Mouse (Mus musculus) ovary, postnatal 36 days (tissue): ENCODE data around the gene Dhx30.
"Not testable (repeated sequence)": the region's sequence is repeated elsewhere in the genome, so short reads cannot be mapped to it uniquely, and the experiment has no call there.

Experiments
- DNase-seq: peaks from one replicate; pipeline ENCODE4 v3.0.0; 2022; ENCODE audit warnings: low spot score, mixed read lengths

Dhx30 gene

GRCm38 (mm10) chr9:110117779-110118139 lies at the start of gene Dhx30:
Dhx30 (minus strand) TSS chr9:110117830.
- no peak for DNase-seq

GRCm38 (mm10) chr9:110163071-110163470 lies 45.4 kb upstream of the Dhx30 start:
- no peak for DNase-seq

GRCm38 (mm10) chr9:110162441-110162840 lies 44.8 kb upstream of the Dhx30 start:
- DNase-seq: no peak

- DNase-seq: not testable (repeated sequence)
Measured at GRCm38 (mm10) chr9:110160486-110160885, 42.9 kb upstream of the Dhx30 start.

- DNase-seq: peak; percentile 14
Measured at GRCm38 (mm10) chr9:110159036-110159435, 41.4 kb upstream of the Dhx30 start.

- no peak for DNase-seq
Measured at GRCm38 (mm10) chr9:110148598-110148997, 31.0 kb upstream of the Dhx30 start.

- DNase-seq: no peak
Measured at GRCm38 (mm10) chr9:110142097-110142496, 24.5 kb upstream of the Dhx30 start.

GRCm38 (mm10) chr9:110139119-110139518 lies 21.5 kb upstream of the Dhx30 start:
- no peak for DNase-seq

GRCm38 (mm10) chr9:110134176-110134575 lies 16.5 kb upstream of the Dhx30 start:
- DNase-seq: no peak

GRCm38 (mm10) chr9:110132921-110133320 lies 15.3 kb upstream of the Dhx30 start:
- DNase-seq: no peak

- DNase-seq: no peak
Measured at GRCm38 (mm10) chr9:110132201-110132605, 14.6 kb upstream of the Dhx30 start.

- DNase-seq: peak; percentile 100
Measured at GRCm38 (mm10) chr9:110131525-110132197, 14.0 kb upstream of the Dhx30 start.

GRCm38 (mm10) chr9:110130896-110131524 lies 13.4 kb upstream of the Dhx30 start:
- no peak for DNase-seq

GRCm38 (mm10) chr9:110124008-110124540 lies 6.4 kb upstream of the Dhx30 start:
- not testable (repeated sequence) for DNase-seq

GRCm38 (mm10) chr9:110123322-110123721 lies 5.7 kb upstream of the Dhx30 start:
- no peak for DNase-seq

GRCm38 (mm10) chr9:110121424-110121823 lies 3.8 kb upstream of the Dhx30 start:
- no peak for DNase-seq

GRCm38 (mm10) chr9:110118249-110118648 lies 619 bp upstream of the Dhx30 start:
- no peak for DNase-seq

- DNase-seq: peak; percentile 90
Measured at GRCm38 (mm10) chr9:110116977-110117778, 452 bp downstream of the Dhx30 start, which contains the start of gene Smarcc1. Smarcc1 (plus strand) TSS chr9:110117708.

GRCm38 (mm10) chr9:110116353-110116976 lies 1.2 kb downstream of the Dhx30 start:
- no peak for DNase-seq

GRCm38 (mm10) chr9:110100627-110101600 lies 16.7 kb downstream of the Dhx30 start:
- DNase-seq: peak; percentile 93

- DNase-seq: no peak
Measured at GRCm38 (mm10) chr9:110097791-110098190, 19.8 kb downstream of the Dhx30 start.
